Mouse (Mus musculus) brain, embryonic 14.5 days (tissue): ENCODE data around the gene Psmd5.

ENCODE experiments used
- CTCF ChIP-seq: fragments of 200-500 bp; IDR thresholded peaks from 2 replicates; pipeline ENCODE4 v1.5.1; 2012; ENCODE audit warnings: inconsistent platforms, mild to moderate bottlenecking, moderate library complexity, borderline replicate concordance; ENCODE audit not compliant: insufficient read depth, insufficient read length; ENCODE audit errors: extremely low read depth
- POLR2A ChIP-seq: fragments of 200-500 bp; IDR thresholded peaks from 2 replicates; pipeline ENCODE4 v1.6.1; 2012; ENCODE audit warnings: mild to moderate bottlenecking, inconsistent platforms, borderline replicate concordance; ENCODE audit not compliant: poor library complexity, insufficient read depth, insufficient read length, severe bottlenecking; ENCODE audit errors: extremely low read depth

- no peak for TF ChIP-seq POLR2A
- TF ChIP-seq CTCF = no peak
These were observed 5.3 kb upstream of the Psmd5 start for GRCm38 (mm10) chr2:34880054-34880453.
